Mouse (Mus musculus) liver, adult 2 months (tissue): ENCODE results near the gene Dnajc22. TPM values are rescaled to one million over a fixed set of nuclear protein-coding genes. Genes with fewer than 3 reads are reported as not detected.

Experiments
- DNase-seq: peaks from one replicate; pipeline ENCODE4 v3.0.0-alpha.2; 2011; ENCODE audit warnings: low read depth, low spot score; ENCODE audit errors: extremely low read depth
- H3K27ac ChIP-seq: fragments of 200-500 bp; replicated peaks from 2 replicates; pipeline ENCODE4 v1.5.1; 2012; ENCODE audit warnings: low read depth, mild to moderate bottlenecking, control low read depth, inconsistent platforms, low read length; ENCODE audit not compliant: insufficient read depth
- H3K27me3 ChIP-seq: fragments of 200-500 bp; 2 replicates; pipeline ENCODE4 v1.6.1; 2012; ENCODE audit warnings: mild to moderate bottlenecking, moderate library complexity, low read length, inconsistent platforms; ENCODE audit not compliant: control insufficient read depth, insufficient read depth
- H3K36me3 ChIP-seq: fragments of 200-500 bp; 2 replicates; pipeline ENCODE4 v1.6.1; 2012; ENCODE audit warnings: low read length, inconsistent platforms; ENCODE audit not compliant: control insufficient read depth, insufficient read depth
- H3K4me1 ChIP-seq: fragments of 200-500 bp; 2 replicates; pipeline ENCODE4 v1.6.1; 2011; ENCODE audit warnings: low read length; ENCODE audit not compliant: control insufficient read depth, insufficient read depth
- H3K4me3 ChIP-seq: fragments of 200-500 bp; 2 replicates; pipeline ENCODE4 v1.5.1; 2011; ENCODE audit warnings: low read depth, mild to moderate bottlenecking, control low read depth, low read length, moderate library complexity; ENCODE audit not compliant: insufficient read depth
- H3K79me2 ChIP-seq: fragments of 200-500 bp; 2 replicates; pipeline ENCODE4 v1.6.1; 2012; ENCODE audit warnings: inconsistent platforms, mild to moderate bottlenecking, low read length, moderate library complexity; ENCODE audit not compliant: control insufficient read depth, insufficient read depth
- H3K9ac ChIP-seq: fragments of 200-500 bp; 2 replicates; pipeline ENCODE4 v1.6.1; 2012; ENCODE audit warnings: low read depth, mild to moderate bottlenecking, control low read depth, inconsistent platforms, low read length
- CTCF ChIP-seq: fragments of 200-500 bp; IDR thresholded peaks from 2 replicates; pipeline ENCODE4 v1.5.1; 2011; ENCODE audit warnings: low read depth, low read length, control low read depth
- POLR2A ChIP-seq: fragments of 200-500 bp; IDR thresholded peaks from 2 replicates; pipeline ENCODE4 v1.6.1; 2011; ENCODE audit warnings: low read length, control low read depth; ENCODE audit not compliant: insufficient read depth; ENCODE audit errors: extremely low read depth
- WGBS: fragments of 180-500 bp; shearing (Covaris S2); methylation state at CpG from one replicate; pipeline ENCODE4 v1.1.7; 2018; 5-methylcytosine and 5-hydroxymethylcytosine counted together
- polyA plus RNA-seq: library from polyadenylated mRNA; depleted of rRNA; stranded (reverse); fragments of >200 nt; gene quantifications from 2 replicates; pipeline ENCODE4 v1.2.3, GENCODE M21; 2012
- total RNA-seq: library from RNA; depleted of rRNA; stranded (reverse); fragments of >200 nt; gene quantifications from 2 replicates; pipeline ENCODE4 v1.2.3, GENCODE M21; 2014

Dnajc22 gene
- total and polyA plus RNA-seq, 2 experiments = 119 to 146 TPM

DNA sequence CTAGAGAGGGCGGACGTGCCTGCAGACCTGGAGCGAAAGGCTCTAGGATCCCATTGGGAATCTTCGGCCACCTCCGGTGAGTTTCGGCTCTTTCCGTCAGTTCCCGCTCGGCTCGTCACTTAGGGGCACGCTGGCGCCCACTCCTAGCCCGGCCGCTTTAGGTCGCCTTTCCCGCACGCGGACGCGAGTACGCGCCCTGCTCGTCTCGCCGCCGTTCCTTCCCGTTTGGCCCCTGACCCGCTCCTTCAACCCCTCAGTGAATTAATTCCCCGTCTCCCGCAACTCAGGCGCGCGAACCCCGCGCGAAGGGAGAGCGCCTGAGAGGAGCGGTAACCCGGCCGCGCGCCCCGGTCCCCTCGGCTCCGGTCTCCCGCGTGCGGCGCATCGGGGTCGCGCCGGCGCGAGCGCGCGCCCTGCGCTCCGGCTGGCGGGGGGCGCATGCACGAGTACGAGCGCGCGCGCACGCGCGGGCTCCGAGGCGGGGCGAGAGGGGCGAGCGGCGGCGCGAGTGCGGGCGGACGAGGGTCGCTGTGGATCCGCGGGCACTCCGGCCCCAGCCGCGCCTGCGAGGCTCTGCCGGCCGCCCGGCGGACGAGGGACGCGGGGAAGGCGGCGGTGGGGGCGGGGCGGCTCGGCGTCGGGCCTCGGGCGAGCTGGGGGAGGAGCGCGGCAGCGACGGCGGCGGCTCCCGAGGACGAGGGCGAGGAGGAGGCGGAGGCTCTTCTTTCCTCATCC is 33.3 kb downstream of the Dnajc22 start:
- Histone ChIP-seq H3K27me3 (no peaks in the 10 kb centered on the region), H3K4me1 (peaks cover 3% of the 10 kb centered on the region; the same call in 1 of the 2 replicates), H3K36me3 (no peaks in the 10 kb centered on the region), H3K79me2 (no peaks in the 10 kb centered on the region), H3K4me3 (peak overlapping the region; percentile 62), H3K27ac (peak overlapping the region; percentile 69), H3K9ac (peak overlapping the region; percentile 83)
- no peak for TF ChIP-seq CTCF
- 0 out of 2 replicates have a peak, but pooled peaks have one; percentile 15 for TF ChIP-seq POLR2A
- peak; percentile 56 for DNase-seq
- WGBS = under 1% methylated on average over 92 of the region's 115 CpGs

DNA sequence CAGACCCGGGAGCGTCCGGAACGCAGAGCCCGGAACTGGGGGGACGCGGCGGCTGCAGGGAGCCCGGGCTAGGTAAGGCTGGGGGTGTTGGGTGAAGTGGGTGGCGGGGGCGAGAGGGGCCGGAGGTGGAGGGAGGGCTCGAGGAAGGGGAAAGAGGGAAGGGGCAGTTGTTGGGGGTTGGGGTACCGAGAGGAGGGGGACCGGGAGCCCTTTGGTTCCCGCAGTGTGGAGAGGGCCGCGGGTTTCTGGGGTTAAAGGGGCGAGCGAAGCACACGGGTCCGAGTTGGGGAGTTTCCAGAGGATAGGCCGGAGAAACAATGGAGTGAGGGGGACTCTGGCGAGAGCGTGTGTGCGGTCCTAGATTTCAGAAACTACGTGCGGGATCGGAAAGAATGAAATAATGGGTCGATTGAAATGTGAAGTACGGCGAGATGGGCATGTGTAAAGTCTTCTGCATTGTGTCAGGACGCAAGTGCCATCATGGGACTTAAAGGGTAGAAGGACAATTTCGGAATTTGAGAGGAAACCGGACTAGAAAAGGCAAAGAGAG is 33.9 kb downstream of the Dnajc22 start:
- H3K27ac ChIP-seq = no peak overlapping the region
- H3K79me2 ChIP-seq = no peaks in the 10 kb centered on the region
- no peak for TF ChIP-seq CTCF
- TF ChIP-seq POLR2A = no peak
- no peak for DNase-seq
- peaks cover 3% of the 10 kb centered on the region; the same call in 1 of the 2 replicates for H3K4me1 ChIP-seq
- H3K4me3 ChIP-seq = peak overlapping the region; percentile 62
- WGBS = 1% methylated on average over 33 of the region's 35 CpGs
- H3K36me3 ChIP-seq = no peaks in the 10 kb centered on the region
- H3K9ac ChIP-seq = peak overlapping the region; percentile 83
- H3K27me3 ChIP-seq = no peaks in the 10 kb centered on the region

DNA sequence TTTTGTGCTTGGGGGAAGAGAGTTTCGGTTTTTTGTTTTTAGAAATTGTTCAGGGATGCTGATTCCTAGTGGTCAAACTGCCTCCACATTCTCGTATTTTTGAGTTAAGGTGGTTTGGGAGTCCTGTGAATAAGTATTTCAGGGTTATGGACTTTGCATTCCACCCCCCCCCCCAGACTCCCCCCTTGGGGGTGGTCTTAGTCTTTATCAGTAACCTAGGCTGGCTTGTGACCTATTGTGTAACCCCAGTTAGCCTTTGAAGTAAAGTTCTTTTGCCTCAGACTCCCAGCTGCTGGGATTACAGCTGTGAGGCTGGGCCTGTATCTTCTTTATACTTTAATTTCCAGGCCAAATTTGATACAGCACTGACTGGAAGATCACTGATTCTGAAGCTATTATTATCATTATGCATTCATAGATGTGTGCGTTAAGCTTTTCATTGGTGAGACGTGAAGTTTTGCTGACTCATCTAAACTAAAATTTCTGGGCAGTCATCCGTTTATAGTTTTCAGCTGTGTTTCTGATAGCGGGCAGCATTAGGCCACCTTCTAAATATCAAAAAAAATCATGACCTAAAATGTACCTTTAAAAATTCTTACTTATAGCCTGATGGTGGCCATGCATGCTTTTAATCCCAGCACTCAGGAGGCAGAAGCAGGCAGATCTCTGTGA is 35.0 kb downstream of the Dnajc22 start:
- Histone ChIP-seq H3K9ac (no peak overlapping the region), H3K27ac (no peak overlapping the region), H3K27me3 (no peaks in the 10 kb centered on the region), H3K36me3 (no peaks in the 10 kb centered on the region), H3K4me1 (peaks cover 3% of the 10 kb centered on the region; the same call in 1 of the 2 replicates), H3K4me3 (no peak overlapping the region), H3K79me2 (no peaks in the 10 kb centered on the region)
- no peak for DNase-seq
- TF ChIP-seq POLR2A (no peak), CTCF (no peak)
- 76% methylated on average over 6 of the region's 6 CpGs for WGBS

DNA sequence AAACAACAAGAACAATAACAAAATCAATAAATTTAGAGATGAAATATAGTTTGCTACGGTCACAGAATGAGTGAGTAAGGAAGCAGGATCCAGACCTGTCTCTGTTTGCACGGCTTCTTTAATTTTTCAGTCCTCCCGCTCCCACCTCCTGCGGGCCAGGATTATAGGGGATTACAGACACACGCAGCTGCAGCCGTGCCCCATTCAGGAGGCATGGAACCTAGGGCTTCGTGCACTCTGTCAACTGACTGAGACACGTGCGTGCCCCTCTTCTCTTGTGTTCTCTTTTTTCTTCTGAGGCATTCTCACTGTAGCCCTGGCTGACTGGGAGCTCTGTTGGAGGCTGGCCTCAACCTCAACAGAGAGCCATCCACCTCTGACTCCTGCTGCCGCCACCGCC is 36.5 kb downstream of the Dnajc22 start:
- DNase-seq = no peak
- Histone ChIP-seq H3K4me1 (peaks cover 3% of the 10 kb centered on the region; the same call in 1 of the 2 replicates), H3K9ac (no peak overlapping the region), H3K27me3 (no peaks in the 10 kb centered on the region), H3K4me3 (no peak overlapping the region), H3K27ac (no peak overlapping the region), H3K36me3 (no peaks in the 10 kb centered on the region), H3K79me2 (0 out of 2 replicates have a peak, but pooled peaks cover 2% of the 10 kb centered on the region)
- no peak for TF ChIP-seq CTCF
- TF ChIP-seq POLR2A = no peak
- 92% methylated on average over 11 of the region's 11 CpGs for WGBS

DNA sequence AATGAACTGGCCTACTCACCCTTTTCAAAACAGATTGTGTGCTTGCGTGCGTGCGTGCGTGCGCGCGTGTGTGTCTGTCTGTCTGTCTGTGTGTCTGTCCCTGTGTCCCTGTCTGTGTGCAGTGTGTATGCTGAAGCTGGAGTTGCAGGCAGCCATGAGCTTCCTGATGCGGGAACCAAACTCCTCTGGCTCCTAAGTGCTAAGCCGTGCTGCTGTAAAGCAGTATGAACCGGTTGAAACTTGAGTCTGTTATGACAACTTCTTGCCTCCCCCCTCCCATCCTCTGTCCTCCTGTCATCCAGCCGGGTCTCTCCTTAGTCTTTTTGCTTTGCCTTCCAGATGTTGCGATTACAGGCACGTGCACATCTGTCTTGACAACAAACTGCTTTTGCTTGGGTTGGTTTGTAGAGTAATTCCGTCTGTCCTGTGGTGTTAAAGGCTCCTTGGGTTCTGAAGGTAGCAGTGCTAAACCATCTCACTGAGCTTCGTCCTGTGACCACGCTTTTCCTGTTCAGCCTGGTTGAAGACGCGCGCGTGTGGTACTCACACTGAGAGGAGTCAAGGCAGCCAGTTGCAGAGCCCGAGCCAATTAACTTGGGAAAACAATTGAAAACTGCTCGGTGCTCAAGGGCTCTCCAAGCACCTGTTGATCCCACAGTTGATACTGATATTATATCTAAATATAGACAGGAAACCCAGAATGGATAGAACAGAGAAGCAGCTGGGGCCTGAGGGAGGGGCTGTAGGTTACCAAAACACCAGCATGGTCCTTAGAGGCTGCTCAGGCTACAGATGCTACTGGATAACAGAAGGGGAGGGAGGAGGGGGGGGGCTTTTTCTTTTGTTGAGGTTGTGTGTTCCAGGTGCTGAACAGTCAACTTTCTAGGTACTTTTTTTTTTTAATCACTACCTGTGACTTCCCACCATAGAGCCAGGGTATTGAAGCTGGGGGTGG is 37.3 kb downstream of the Dnajc22 start:
- 0 out of 2 replicates have a peak, but pooled peaks cover 2% of the 10 kb centered on the region for H3K79me2 ChIP-seq
- H3K9ac ChIP-seq = no peak overlapping the region
- H3K27me3 ChIP-seq = no peaks in the 10 kb centered on the region
- WGBS = 82% methylated on average over 22 of the region's 22 CpGs
- no peak for DNase-seq
- no peak for TF ChIP-seq POLR2A
- no peak for TF ChIP-seq CTCF
- H3K4me1 ChIP-seq = peaks cover 3% of the 10 kb centered on the region; the same call in 1 of the 2 replicates
- no peak overlapping the region for H3K27ac ChIP-seq
- no peak overlapping the region for H3K4me3 ChIP-seq
- no peaks in the 10 kb centered on the region for H3K36me3 ChIP-seq
